Mouse (Mus musculus): ENCODE data around the gene Plxna1. TPM values are rescaled to one million over a fixed set of nuclear protein-coding genes. Genes with fewer than 3 reads are reported as not detected.

Plxna1 gene
- polyA plus RNA-seq, 1 experiment from 2014 or later: 52.3 TPM

- H3K9me3 ChIP-seq: no peaks in the 10 kb centered on the region
- peak overlapping the region; percentile 99 for H3K9ac ChIP-seq
- H3K4me3 ChIP-seq (replicated peaks): peak overlapping the region; percentile 88
- WGBS: 44% methylated on average over 20 of the region's 20 CpGs
- peaks cover 24% of the 10 kb centered on the region for H3K36me3 ChIP-seq (replicated peaks)
- H3K4me2 ChIP-seq: peak overlapping the region; percentile 77
- H3K27me3 ChIP-seq: peaks cover 19% of the 10 kb centered on the region
- H3K27ac ChIP-seq: peak overlapping the region; percentile 48
- peaks cover 73% of the 10 kb centered on the region for H3K4me1 ChIP-seq
- ATAC-seq (ENCODE audit: low FRiP score): peak; percentile 4; the same call in 1 of the 2 replicates
These were observed 2.4 kb downstream of the Plxna1 start for GRCm38 (mm10) chr6:89359771-89360708.

GRCm38 (mm10) chr6:89359192-89359591, 3.2 kb downstream of the Plxna1 start:
- peaks cover 12% of the 10 kb centered on the region for H3K27me3 ChIP-seq
- no peaks in the 10 kb centered on the region for H3K9me3 ChIP-seq
- H3K27ac ChIP-seq: peak overlapping the region; percentile 48
- ATAC-seq (ENCODE audit: low FRiP score): no peak
- peaks cover 82% of the 10 kb centered on the region for H3K4me1 ChIP-seq
- H3K4me3 ChIP-seq (replicated peaks): peak overlapping the region; percentile 88
- peaks cover 33% of the 10 kb centered on the region for H3K36me3 ChIP-seq (replicated peaks)
- WGBS: 86% methylated on average over 3 of the region's 3 CpGs
- peak overlapping the region; percentile 77 for H3K4me2 ChIP-seq
- no peak overlapping the region; the same call in 1 of the 2 replicates for H3K9ac ChIP-seq

GRCm38 (mm10) chr6:89355661-89356060, 6.8 kb downstream of the Plxna1 start:
- Histone ChIP-seq H3K36me3 (replicated peaks) (peaks cover 57% of the 10 kb centered on the region), H3K27ac (no peak overlapping the region), H3K9me3 (no peaks in the 10 kb centered on the region), H3K4me3 (replicated peaks) (no peak overlapping the region; the same call in 1 of the 2 replicates), H3K4me2 (peak overlapping the region; percentile 17), H3K27me3 (no peaks in the 10 kb centered on the region), H3K9ac (no peak overlapping the region), H3K4me1 (peaks cover 98% of the 10 kb centered on the region)
- 23% methylated on average over 7 of the region's 7 CpGs for WGBS
- ATAC-seq (ENCODE audit: low FRiP score): no peak

GRCm38 (mm10) chr6:89354726-89355125, 7.7 kb downstream of the Plxna1 start:
- H3K27ac ChIP-seq: 0 out of 2 replicates have a peak overlapping the region, but pooled peaks have one; percentile 19

GRCm38 (mm10) chr6:89354076-89354475, 8.3 kb downstream of the Plxna1 start:
- H3K4me1 ChIP-seq: peaks cover 88% of the 10 kb centered on the region
- H3K4me3 ChIP-seq (replicated peaks): no peak overlapping the region
- H3K9me3 ChIP-seq: no peaks in the 10 kb centered on the region
- peaks cover 71% of the 10 kb centered on the region for H3K36me3 ChIP-seq (replicated peaks)
- ATAC-seq (ENCODE audit: low FRiP score): no peak
- H3K27ac ChIP-seq: 0 out of 2 replicates have a peak overlapping the region, but pooled peaks have one; percentile 19
- no peak overlapping the region for H3K4me2 ChIP-seq
- no peaks in the 10 kb centered on the region for H3K27me3 ChIP-seq
- no peak overlapping the region for H3K9ac ChIP-seq
- WGBS: 82% methylated on average over 5 of the region's 5 CpGs

More at GRCm38 (mm10) chr6:89354726-89355125, 7.7 kb downstream of the Plxna1 start:
- Histone ChIP-seq H3K4me1 (peaks cover 94% of the 10 kb centered on the region), H3K27me3 (no peaks in the 10 kb centered on the region), H3K36me3 (replicated peaks) (peaks cover 66% of the 10 kb centered on the region), H3K9me3 (no peaks in the 10 kb centered on the region), H3K4me2 (no peak overlapping the region), H3K9ac (no peak overlapping the region), H3K4me3 (replicated peaks) (no peak overlapping the region)
- no peak for ATAC-seq (ENCODE audit: low FRiP score)
- WGBS: 89% methylated on average over 12 of the region's 12 CpGs

- Histone ChIP-seq H3K4me2 (no peak overlapping the region), H3K9me3 (no peaks in the 10 kb centered on the region), H3K27ac (no peak overlapping the region), H3K36me3 (replicated peaks) (peaks cover 76% of the 10 kb centered on the region), H3K9ac (no peak overlapping the region), H3K4me1 (peaks cover 78% of the 10 kb centered on the region), H3K4me3 (replicated peaks) (no peak overlapping the region), H3K27me3 (no peaks in the 10 kb centered on the region)
- ATAC-seq (ENCODE audit: low FRiP score): no peak
- WGBS: 83% methylated on average over 8 of the region's 8 CpGs
These were observed 9.3 kb downstream of the Plxna1 start for GRCm38 (mm10) chr6:89353101-89353500.

GRCm38 (mm10) chr6:89351441-89352137, 10.8 kb downstream of the Plxna1 start:
- Histone ChIP-seq H3K9ac (no peak overlapping the region), H3K36me3 (replicated peaks) (peaks cover 82% of the 10 kb centered on the region), H3K27me3 (no peaks in the 10 kb centered on the region), H3K4me1 (peaks cover 64% of the 10 kb centered on the region), H3K27ac (peak overlapping the region; percentile 85), H3K9me3 (no peaks in the 10 kb centered on the region), H3K4me2 (no peak overlapping the region; the same call in 1 of the 2 replicates), H3K4me3 (replicated peaks) (no peak overlapping the region)
- 25% methylated on average over 5 of the region's 5 CpGs for WGBS
- ATAC-seq (ENCODE audit: low FRiP score): peak; percentile 65

- H3K4me2 ChIP-seq: no peak overlapping the region
- no peak overlapping the region for H3K4me3 ChIP-seq (replicated peaks)
- peaks cover 60% of the 10 kb centered on the region for H3K4me1 ChIP-seq
- ATAC-seq (ENCODE audit: low FRiP score): no peak
- no peaks in the 10 kb centered on the region for H3K27me3 ChIP-seq
- WGBS: 93% methylated on average over 2 of the region's 2 CpGs
- H3K27ac ChIP-seq: no peak overlapping the region
- no peaks in the 10 kb centered on the region for H3K9me3 ChIP-seq
- H3K9ac ChIP-seq: no peak overlapping the region
- peaks cover 71% of the 10 kb centered on the region for H3K36me3 ChIP-seq (replicated peaks)
These were observed 11.9 kb downstream of the Plxna1 start for GRCm38 (mm10) chr6:89350520-89350919.

GRCm38 (mm10) chr6:89350037-89350515, 12.3 kb downstream of the Plxna1 start:
- H3K9ac ChIP-seq: no peak overlapping the region
- ATAC-seq (ENCODE audit: low FRiP score): no peak
- H3K9me3 ChIP-seq: no peaks in the 10 kb centered on the region
- no peak overlapping the region for H3K27ac ChIP-seq
- H3K4me1 ChIP-seq: peaks cover 60% of the 10 kb centered on the region
- no peaks in the 10 kb centered on the region for H3K27me3 ChIP-seq
- no peak overlapping the region for H3K4me3 ChIP-seq (replicated peaks)
- H3K4me2 ChIP-seq: no peak overlapping the region
- peaks cover 68% of the 10 kb centered on the region for H3K36me3 ChIP-seq (replicated peaks)
- WGBS: 88% methylated on average over 1 of the region's 1 CpGs

GRCm38 (mm10) chr6:89348363-89348762, 14.1 kb downstream of the Plxna1 start:
- H3K4me2 ChIP-seq: no peak overlapping the region
- no peaks in the 10 kb centered on the region for H3K9me3 ChIP-seq
- H3K27ac ChIP-seq: no peak overlapping the region
- no peak overlapping the region for H3K4me3 ChIP-seq (replicated peaks)
- peaks cover 52% of the 10 kb centered on the region for H3K4me1 ChIP-seq
- peaks cover 60% of the 10 kb centered on the region for H3K36me3 ChIP-seq (replicated peaks)
- no peaks in the 10 kb centered on the region for H3K27me3 ChIP-seq
- ATAC-seq (ENCODE audit: low FRiP score): no peak
- no peak overlapping the region for H3K9ac ChIP-seq
- WGBS: 80% methylated on average over 9 of the region's 9 CpGs

GRCm38 (mm10) chr6:89347792-89348191, 14.6 kb downstream of the Plxna1 start:
- Histone ChIP-seq H3K9me3 (no peaks in the 10 kb centered on the region), H3K27me3 (no peaks in the 10 kb centered on the region), H3K4me3 (replicated peaks) (no peak overlapping the region), H3K27ac (no peak overlapping the region), H3K36me3 (replicated peaks) (peaks cover 60% of the 10 kb centered on the region), H3K4me1 (peaks cover 47% of the 10 kb centered on the region), H3K9ac (no peak overlapping the region), H3K4me2 (no peak overlapping the region)
- WGBS: 67% methylated on average over 1 of the region's 1 CpGs
- ATAC-seq (ENCODE audit: low FRiP score): no peak

GRCm38 (mm10) chr6:89345855-89346254, 16.6 kb downstream of the Plxna1 start:
- no peaks in the 10 kb centered on the region for H3K27me3 ChIP-seq
- H3K9ac ChIP-seq: no peak overlapping the region
- H3K4me1 ChIP-seq: peaks cover 28% of the 10 kb centered on the region
- 100% methylated on average over 1 of the region's 1 CpGs for WGBS
- 0 out of 2 replicates have a peak overlapping the region, but pooled peaks have one; percentile 36 for H3K27ac ChIP-seq
- H3K36me3 ChIP-seq (replicated peaks): peaks cover 71% of the 10 kb centered on the region
- H3K4me2 ChIP-seq: no peak overlapping the region
- no peaks in the 10 kb centered on the region for H3K9me3 ChIP-seq
- ATAC-seq (ENCODE audit: low FRiP score): no peak
- H3K4me3 ChIP-seq (replicated peaks): no peak overlapping the region
